Mouse (Mus musculus) inflammation-experienced regulatory T-cells, adult 6 months (primary cell): ENCODE results near the gene Fcgr4. TPM values are rescaled to one million over a fixed set of nuclear protein-coding genes. Genes with fewer than 3 reads are reported as not detected.
"Not testable (repeated sequence)": the region's sequence is repeated elsewhere in the genome, so short reads cannot be mapped to it uniquely, and the experiment has no call there.

Experiments used
- ATAC-seq: one replicate; pipeline ENCODE4 v1.8.0; 2017
- polyA plus RNA-seq, 3 experiments: library from polyadenylated mRNA; unstranded; fragments of 100-300 nt; shearing (Covaris generic); gene quantifications; one replicate each; pipeline ENCODE4 v1.2.1; 2017

Gene Fcgr4
- polyA plus RNA-seq, 3 experiments from 2014 or later: not detected

GRCm38 (mm10) chr1:171057253-171057652, 38.5 kb downstream of the Fcgr4 start:
- ATAC-seq: no peak

- no peak for ATAC-seq
Observed at GRCm38 (mm10) chr1:171059203-171059602, 40.5 kb downstream of the Fcgr4 start.

GRCm38 (mm10) chr1:171060392-171060791, 41.7 kb downstream of the Fcgr4 start:
- peak; percentile 69 for ATAC-seq

GRCm38 (mm10) chr1:171061566-171061965, 42.8 kb downstream of the Fcgr4 start:
- no peak for ATAC-seq

DNA sequence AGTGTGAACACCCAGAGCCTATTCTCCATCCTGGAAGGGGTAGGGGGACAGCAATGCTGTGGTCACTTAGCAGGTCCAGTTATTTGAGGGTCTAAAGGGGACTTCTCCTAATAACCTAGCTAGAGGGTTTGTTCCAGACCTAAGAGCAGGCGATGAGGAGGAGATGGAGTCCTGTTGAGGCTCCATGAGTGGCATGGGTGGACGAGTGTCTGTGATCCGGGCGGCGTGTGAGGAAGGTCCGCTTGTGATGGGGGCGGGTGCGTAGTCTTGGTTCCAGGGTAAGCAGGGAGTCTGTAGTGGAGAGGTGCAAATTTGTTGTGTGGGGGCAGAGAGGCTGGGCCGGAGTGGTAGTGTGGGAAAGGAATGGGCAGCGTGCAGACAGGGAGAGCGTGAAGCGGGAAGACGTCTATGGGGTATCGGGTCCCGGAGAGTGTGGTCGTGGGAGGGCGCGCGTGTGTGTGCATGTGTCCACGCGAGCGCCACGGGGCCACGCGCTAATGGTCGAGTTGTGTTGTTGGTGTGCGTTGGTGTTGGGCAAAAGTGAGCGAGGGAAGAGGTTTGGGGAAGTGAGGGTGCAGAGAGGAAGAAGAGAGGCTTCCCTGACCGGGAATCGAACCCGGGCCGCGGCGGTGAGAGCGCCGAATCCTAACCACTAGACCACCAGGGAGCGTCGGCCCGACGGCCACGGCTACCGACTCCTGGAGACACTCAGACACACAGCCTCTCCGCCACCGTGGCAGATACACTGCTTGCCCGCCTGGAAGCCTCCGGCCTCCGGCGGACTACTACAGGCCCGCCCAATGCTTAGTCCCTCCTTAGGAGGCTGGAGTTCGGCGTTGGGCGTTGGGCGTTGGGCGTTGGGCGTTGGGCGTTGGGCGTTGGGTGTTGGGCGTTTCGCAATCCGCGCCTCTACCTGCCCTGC, 45.1 kb downstream of the Fcgr4 start:
- not testable (repeated sequence) for ATAC-seq

- not testable (repeated sequence) for ATAC-seq
Observed at GRCm38 (mm10) chr1:171064491-171065242, 45.9 kb downstream of the Fcgr4 start, which contains the start of gene Fcgr3. Fcgr3 (minus strand) TSS chr1:171064935.

DNA sequence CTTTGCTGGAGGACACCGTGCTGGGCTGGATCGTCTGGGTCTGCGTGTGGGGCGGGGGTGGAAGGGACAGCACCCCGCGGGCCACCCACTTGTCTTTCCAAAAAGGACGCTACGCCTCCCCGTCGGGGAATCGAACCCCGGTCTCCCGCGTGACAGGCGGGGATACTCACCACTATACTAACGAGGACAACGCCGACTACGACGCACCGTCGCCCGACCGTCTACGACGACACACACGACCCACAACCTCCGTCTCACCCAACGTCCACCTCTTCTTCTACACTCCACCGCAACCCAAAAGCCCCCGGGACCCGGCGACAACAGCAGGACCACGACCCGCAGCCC, 46.5 kb downstream of the Fcgr4 start:
- ATAC-seq: not testable (repeated sequence)

DNA sequence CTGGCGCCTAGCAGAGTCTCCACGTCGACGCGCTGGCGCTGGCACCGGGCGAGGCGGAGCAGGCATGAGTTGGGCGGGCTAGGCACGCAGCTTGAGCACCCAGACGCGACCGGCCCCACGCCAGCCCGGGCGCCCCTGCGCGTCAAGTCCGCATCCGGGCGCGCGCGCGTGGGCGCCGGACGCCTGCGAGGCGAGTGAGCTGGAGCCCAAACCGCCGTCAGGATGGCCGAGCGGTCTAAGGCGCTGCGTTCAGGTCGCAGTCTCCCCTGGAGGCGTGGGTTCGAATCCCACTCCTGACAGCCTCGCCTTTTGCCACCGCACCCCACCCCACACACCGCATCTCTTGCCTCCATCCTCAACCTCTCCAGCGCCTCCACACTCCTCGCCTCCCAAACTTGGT, 47.0 kb downstream of the Fcgr4 start:
- peak; percentile 13 for ATAC-seq

GRCm38 (mm10) chr1:171066583-171066982, 47.9 kb downstream of the Fcgr4 start:
- ATAC-seq: not testable (repeated sequence)

DNA sequence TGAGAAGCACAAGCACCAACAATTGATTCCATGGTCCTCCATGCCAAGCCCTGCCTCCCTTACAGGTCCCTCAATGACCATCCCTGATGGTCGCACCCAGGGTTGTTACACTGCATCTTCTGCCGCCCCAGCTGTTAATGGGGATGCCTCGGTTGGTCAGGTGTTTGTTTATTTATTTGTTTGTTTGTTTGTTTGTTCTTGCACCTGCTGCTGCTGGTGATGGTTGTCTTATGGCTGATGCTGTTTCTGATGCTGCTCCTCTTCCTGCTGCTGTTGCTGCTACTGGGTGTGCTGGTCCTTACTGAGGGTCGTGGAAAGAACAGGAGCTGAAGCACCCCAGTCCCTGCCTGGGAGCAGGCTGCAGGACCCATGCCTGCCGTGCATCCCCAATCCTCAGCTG, 49.2 kb downstream of the Fcgr4 start:
- not testable (repeated sequence) for ATAC-seq

DNA sequence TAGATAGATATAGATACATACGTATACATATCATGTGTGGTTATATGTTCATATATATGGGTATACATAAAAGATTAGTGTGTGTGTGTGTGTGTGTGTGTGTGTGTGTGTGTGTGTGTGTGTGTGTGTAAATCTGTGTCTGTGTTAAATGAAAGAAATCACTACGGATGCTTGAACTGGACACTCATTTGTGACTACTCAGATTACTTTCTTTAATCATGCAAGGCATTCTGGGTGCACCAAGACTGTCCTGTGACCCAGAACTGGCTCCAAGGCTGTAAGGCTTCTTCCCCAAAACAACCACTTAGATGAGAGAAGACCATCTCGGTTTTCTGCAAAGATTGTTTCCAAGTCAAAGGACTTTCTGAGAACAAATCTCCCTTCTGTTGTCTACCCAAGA, 50.8 kb downstream of the Fcgr4 start:
- not testable (repeated sequence) for ATAC-seq

- ATAC-seq: not testable (repeated sequence)
Observed at GRCm38 (mm10) chr1:171070879-171071278, 52.2 kb downstream of the Fcgr4 start.

- peak; percentile 37 for ATAC-seq
Observed at GRCm38 (mm10) chr1:171071726-171072125, 53.0 kb downstream of the Fcgr4 start.

DNA sequence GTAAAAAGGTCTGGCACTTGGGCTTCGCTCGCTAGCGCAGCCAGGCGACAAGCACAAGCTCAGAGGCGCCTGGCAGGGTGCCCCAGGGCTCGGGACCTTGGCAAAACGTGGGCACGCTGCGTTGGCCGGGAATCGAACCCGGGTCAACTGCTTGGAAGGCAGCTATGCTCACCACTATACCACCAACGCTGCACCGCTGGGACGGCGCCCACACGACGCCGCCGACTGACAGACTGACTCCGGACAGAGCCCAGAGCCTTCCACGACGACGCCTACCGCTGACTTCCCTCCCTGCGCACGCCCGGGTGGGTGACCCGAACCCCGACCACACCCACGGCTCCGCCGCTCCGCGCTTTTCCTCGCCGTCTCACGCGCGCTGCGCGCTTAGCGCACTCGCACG, 53.5 kb downstream of the Fcgr4 start:
- not testable (repeated sequence) for ATAC-seq

DNA sequence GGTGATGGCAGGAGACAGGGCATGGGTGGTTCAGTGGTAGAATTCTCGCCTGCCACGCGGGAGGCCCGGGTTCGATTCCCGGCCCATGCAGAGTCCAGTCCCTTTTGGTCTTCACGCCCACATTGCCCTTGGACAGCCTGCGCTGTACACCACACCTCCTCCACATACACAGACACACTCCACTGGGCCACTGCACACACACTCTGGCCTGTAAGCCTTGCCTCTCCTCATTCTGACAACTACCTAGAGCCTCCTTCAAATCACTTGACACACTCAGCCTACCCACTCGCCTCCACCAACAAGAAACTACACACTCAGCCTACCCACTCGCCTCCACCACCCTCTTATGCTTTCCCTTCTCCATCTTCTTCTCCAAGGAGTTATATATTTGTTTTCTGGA, 55.6 kb downstream of the Fcgr4 start:
- not testable (repeated sequence) for ATAC-seq

DNA sequence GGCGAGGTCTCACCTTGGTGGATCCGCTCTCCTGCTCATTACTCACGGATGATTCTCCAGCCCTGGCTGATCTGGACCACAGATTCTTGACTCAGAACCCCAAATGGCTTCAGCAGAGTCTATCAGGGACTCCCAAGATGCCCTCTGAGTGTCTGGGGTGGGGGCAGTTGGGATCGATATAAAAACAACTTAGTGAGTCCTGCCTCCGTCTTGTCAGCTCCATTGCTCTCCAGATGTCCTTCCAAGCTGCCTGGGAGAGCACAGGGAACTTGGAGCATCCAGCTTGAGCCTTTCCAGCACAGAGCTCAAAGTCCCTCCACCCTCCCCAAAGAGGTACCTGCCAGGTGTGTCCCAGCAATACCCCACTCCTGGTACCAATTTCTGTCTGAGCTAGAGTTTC, 57.5 kb downstream of the Fcgr4 start:
- not testable (repeated sequence) for ATAC-seq

DNA sequence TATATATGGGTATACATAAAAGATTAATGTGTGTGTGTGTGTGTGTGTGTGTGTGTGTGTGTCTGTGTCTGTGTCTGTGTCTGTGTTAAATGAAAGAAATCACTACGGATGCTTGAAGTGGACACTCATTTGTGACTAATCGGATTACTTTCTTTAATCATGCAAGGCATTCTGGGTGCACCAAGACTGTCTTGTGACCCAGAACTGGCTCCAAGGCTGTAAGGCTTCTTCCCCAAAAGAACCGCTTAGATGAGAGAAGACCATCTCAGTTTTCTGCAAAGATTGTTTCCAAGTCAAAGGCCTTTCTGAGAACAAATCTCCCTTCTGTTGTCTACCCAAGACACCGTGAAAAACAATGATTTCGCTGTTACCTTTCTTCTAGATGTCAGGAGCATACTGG, 58.5 kb downstream of the Fcgr4 start:
- not testable (repeated sequence) for ATAC-seq

DNA sequence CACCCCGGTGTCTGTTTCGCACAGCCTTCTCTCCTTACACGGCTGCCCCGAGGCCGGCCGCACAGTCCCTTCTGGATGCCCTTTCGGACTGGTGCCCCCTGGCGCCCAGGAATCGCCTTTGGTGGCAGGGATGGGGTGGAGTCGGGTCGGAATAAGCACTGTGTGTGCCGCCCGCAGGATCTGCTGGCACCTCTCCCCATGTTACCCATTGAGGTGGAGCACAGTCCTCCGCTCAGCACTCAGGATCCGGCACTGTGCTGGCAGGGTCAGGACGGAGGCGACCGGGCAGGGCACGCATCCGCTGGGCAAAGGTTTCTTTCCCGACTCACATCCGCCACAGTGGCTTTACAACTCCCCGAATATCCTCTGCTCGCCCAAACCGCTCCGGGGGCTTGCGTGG, 59.2 kb downstream of the Fcgr4 start:
- not testable (repeated sequence) for ATAC-seq

DNA sequence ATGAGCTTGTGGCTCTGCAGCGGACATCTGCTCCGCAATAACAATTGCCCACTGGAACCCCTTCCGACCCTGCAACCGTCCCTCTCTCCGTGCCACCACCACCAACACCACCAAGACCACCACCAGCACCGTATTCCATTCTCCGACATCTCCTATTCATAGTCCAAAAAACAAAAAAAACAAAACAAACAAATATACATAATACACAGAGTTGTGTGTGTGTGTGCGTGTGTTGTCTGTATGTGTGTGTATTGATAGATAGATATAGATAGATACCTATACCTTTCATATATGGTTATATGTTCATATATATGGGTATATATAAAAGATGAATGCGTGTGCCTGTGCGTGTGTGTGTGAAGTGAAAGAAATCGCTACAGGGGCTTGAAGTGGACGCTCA, 59.7 kb downstream of the Fcgr4 start:
- ATAC-seq: not testable (repeated sequence)

DNA sequence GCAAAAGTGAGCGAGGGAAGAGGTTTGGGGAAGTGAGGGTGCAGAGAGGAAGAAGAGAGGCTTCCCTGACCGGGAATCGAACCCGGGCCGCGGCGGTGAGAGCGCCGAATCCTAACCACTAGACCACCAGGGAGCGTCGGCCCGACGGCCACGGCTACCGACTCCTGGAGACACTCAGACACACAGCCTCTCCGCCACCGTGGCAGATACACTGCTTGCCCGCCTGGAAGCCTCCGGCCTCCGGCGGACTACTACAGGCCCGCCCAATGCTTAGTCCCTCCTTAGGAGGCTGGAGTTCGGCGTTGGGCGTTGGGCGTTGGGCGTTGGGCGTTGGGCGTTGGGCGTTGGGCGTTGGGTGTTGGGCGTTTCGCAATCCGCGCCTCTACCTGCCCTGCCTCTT, 60.6 kb downstream of the Fcgr4 start:
- ATAC-seq: not testable (repeated sequence)
